Mouse (Mus musculus): ENCODE measurements around the gene Dtnb. TPM values are rescaled to one million over a fixed set of nuclear protein-coding genes. Genes with fewer than 3 reads are reported as not detected.
A peak's percentile ranks its signal among the peaks of the same experiment; 100 is the strongest.

Gene Dtnb
- polyA plus RNA-seq, 1 experiment from 2014 or later, result 43.7 TPM

DNA sequence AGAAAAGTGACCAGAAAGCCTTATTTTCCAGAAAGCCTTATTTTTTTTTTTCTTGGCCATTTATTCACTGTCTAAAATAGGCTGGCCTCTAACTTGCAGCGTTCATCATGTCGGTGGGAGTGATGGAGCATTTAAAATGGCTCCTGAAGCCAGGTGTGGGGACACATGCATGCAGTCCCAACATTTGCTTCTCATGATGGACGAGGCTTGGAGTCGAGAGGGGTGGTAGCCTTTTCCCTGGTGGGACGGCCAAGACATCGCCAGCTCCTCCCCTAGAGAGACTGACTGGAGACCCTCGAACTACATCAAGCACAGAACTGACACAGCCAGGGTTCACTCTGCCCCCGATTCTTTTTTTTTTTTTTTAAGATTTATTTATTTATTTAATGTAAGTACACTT lies 220.1 kb downstream of the Dtnb start:
- 23% methylated on average over 8 of the region's 8 CpGs for WGBS
- H3K36me3 ChIP-seq, result no peaks in the 10 kb centered on the region
- H3K4me3 ChIP-seq, result peak overlapping the region; percentile 47
- DNase-seq (ENCODE audit: low spot score), result peak; percentile 53
- H3K4me1 ChIP-seq, result peaks cover 38% of the 10 kb centered on the region
- no peaks in the 10 kb centered on the region for H3K9me3 ChIP-seq (replicated peaks)
- peak overlapping the region; percentile 80 for H3K27ac ChIP-seq
- peaks cover 5% of the 10 kb centered on the region; the same call in 1 of the 2 replicates for H3K27me3 ChIP-seq (ENCODE audit: low read depth, poor library complexity, severe bottlenecking)

DNA sequence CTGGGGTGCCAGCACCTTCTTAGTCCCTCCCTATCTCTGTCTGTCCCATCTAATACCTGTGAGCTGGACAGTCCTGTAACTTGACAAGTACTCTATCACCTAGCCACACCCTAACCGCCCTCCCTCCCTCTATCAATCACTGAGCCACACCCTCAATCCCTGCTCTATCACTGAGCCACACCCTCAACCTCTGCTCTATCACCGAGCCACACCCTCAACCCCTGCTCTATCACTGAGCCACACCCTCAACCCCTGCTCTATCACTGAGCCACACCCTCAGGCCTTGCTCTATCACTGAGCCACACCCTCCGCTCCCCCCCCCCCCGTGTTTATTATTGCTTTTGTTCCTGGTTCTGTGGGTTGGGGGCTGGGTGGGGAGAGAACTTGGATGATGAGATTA lies 223.4 kb downstream of the Dtnb start:
- no peak for DNase-seq (ENCODE audit: low spot score)
- 29% methylated on average over 4 of the region's 4 CpGs for WGBS

DNA sequence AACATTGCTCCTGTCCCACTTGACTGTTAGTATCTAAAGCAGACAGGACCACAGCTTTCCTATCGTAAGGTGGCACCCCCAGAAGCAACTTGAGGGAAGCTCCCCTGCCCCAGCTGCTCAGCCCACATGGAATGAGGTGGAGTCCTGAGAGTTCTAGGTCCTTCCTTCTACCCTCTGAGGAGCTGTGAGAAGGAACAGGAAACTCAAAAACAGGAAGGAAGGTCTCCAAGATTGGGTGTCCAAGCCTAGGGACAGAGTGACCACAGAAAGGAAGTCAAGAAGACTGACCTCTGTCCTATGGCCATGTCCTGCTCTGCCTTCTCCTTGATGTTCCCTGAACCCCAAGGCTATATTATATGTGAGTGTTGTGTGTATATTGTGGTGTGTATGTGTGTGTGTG lies 227.4 kb downstream of the Dtnb start:
- Histone ChIP-seq H3K4me1 (no peaks in the 10 kb centered on the region), H3K9me3 (replicated peaks) (no peaks in the 10 kb centered on the region), H3K27me3 (ENCODE audit: low read depth, poor library complexity, severe bottlenecking) (peaks cover 21% of the 10 kb centered on the region), H3K4me3 (no peak overlapping the region), H3K27ac (no peak overlapping the region), H3K36me3 (no peaks in the 10 kb centered on the region)
- 79% methylated on average over 1 of the region's 1 CpGs for WGBS
- no peak for DNase-seq (ENCODE audit: low spot score)

More for the DNA sequence above, 223.4 kb downstream of the Dtnb start:
- Histone ChIP-seq H3K4me3 (no peak overlapping the region), H3K4me1 (peaks cover 11% of the 10 kb centered on the region), H3K9me3 (replicated peaks) (no peaks in the 10 kb centered on the region), H3K27me3 (ENCODE audit: low read depth, poor library complexity, severe bottlenecking) (peaks cover 5% of the 10 kb centered on the region; the same call in 1 of the 2 replicates), H3K27ac (no peak overlapping the region), H3K36me3 (no peaks in the 10 kb centered on the region)

DNA sequence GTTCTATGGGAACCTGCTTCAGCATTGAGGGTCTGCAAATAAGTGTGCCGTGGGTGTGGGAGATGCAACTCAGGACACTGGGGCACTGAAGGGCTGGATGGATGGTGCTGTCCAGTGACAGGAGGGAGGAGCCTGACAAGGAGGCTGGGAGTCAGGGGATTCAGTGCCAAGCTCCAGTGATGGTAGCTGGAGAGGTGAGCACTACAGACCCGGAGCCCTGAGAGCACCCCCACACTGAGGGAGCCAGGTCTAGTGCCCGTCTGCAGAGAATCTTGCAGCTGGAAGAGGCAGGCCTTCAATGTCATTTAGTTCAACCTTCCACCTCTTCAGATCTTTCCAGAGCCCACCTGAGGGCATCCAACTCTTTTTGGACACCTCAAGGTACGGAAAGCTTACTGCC lies 233.7 kb downstream of the Dtnb start, which contains the start of gene Dnmt3a:
TSS of gene Dnmt3a (plus strand) at position 156 of the 400 bp plus-strand sequence.
- peaks cover 41% of the 10 kb centered on the region for H3K4me1 ChIP-seq
- peak within 1 kb of the TSS; percentile 93 for H3K27ac ChIP-seq
- 16% methylated on average over 4 of the region's 4 CpGs for WGBS
- no peaks in the 10 kb centered on the region for H3K36me3 ChIP-seq
- H3K9me3 ChIP-seq (replicated peaks), result no peaks in the 10 kb centered on the region
- no peak for DNase-seq (ENCODE audit: low spot score)
- peaks cover 63% of the 10 kb centered on the region for H3K27me3 ChIP-seq (ENCODE audit: low read depth, poor library complexity, severe bottlenecking)
- peak within 1 kb of the TSS; percentile 83 for H3K4me3 ChIP-seq

DNA sequence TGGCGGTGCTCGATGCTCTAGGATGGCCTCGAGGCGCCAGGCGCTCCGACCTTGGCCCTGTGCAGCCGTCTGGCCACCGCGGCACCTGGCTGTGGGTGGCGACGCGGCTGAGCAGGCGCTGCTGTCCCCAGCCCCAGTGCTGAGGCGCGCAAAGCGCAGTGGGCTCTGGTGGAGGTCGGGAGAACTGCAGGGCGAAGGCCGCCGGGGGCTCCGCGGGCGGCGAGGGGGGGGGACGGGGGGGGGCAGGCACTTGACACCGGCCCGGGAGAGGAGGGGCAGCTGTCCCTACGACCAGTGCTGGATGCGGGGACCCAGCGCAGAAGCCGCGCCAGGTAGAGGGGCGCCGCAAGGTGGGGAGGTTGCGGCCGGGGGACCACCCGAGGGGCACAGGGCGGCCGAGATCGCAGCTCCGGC lies 234.1 kb downstream of the Dtnb start:
- no peaks in the 10 kb centered on the region for H3K36me3 ChIP-seq
- no peaks in the 10 kb centered on the region for H3K9me3 ChIP-seq (replicated peaks)
- H3K27me3 ChIP-seq (ENCODE audit: low read depth, poor library complexity, severe bottlenecking), result peaks cover 67% of the 10 kb centered on the region
- H3K4me3 ChIP-seq, result peak overlapping the region; percentile 83
- peak overlapping the region; percentile 93 for H3K27ac ChIP-seq
- under 1% methylated on average over 41 of the region's 41 CpGs for WGBS
- peaks cover 46% of the 10 kb centered on the region for H3K4me1 ChIP-seq
- DNase-seq (ENCODE audit: low spot score), result peak; percentile 89

DNA sequence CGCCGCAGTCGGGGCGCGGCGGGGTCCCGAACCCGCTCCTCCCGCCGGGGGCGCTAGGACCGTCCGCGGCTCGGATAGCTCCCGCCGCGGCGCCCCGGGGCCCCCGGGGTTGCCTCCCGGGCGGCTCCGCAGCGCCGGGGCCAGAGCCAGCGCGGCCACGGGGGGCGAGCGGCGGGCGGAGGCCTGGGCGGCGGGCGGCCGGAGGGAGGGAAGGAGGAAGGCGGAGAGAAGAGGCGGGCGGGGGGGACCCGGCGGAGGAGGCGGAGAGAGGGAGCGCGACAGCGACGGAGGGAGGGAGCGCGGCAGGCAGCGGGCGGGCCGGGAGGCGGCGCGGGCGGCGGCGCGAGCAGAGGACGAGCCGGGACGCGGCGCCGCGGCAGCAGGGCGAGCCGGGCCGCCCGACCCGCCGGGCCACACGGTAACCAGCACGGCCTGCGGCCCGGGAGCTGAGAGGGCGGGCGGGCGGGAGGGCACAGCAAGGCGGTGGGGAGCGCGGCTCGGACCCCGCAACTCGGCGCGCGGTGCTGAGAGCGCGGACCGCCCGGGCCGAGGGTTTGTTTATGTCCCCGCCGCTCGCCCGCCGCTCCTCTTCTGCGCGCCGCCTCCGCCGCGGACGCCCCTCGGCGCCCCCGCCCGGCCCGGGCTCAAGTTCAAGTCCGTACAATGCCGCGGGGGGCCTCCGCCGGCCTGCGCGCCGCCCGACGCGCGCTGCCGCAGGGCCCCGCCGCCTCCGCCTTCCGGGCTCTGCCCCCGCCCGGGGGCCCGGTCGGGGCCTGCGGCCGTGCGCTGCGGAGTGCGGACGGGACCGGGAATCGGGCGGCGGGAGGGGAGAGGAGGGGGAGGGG lies 234.7 kb downstream of the Dtnb start:
- H3K4me3 ChIP-seq, result peak overlapping the region; percentile 83
- H3K4me1 ChIP-seq, result peaks cover 52% of the 10 kb centered on the region
- no peaks in the 10 kb centered on the region for H3K36me3 ChIP-seq
- peak overlapping the region; percentile 93 for H3K27ac ChIP-seq
- WGBS, result under 1% methylated on average over 121 of the region's 141 CpGs
- peaks cover 67% of the 10 kb centered on the region for H3K27me3 ChIP-seq (ENCODE audit: low read depth, poor library complexity, severe bottlenecking)
- DNase-seq (ENCODE audit: low spot score), result peak; percentile 72
- no peaks in the 10 kb centered on the region for H3K9me3 ChIP-seq (replicated peaks)

DNA sequence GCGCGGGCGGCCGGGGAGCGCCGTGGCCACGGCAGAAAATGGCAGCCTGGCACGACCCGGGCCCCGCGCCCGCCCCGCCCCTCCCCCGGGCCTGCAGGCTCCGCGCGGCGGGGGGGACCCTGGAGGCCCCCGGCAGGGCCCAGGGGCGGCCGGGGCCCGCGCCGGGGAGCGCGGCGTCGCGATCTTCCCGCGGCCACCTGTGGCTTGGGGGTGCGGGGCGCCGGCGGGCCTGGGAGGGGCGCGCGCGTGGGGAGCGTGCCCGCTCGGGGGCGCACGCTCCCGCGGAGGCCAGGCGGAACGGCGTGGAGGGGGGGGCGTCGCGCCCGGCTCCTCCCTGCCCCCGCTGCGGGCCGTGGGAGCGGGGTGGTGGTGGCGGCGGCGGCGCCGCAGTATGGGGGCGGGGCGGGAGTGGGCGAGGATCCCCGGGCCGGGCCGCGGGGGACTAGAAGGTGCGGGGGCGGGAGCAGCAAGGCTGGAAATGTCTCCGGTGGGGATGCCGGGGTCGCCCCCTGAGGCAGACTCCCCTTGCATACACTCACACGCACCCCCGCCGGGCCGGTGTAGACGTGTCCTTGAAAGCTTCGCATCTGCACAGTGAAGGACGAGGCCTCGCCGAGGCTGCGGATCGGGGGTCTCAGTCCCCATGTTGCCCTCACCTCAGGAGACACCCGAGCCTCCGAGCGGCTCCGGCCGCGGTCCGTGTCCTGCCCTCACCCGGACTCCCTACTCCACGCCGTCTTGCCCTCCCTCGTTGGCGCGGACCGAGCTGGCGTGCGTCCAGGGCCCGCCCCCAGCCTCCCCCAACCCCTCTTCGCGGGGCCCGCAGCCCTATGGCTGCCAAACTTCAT lies 235.6 kb downstream of the Dtnb start:
- peaks cover 62% of the 10 kb centered on the region for H3K27me3 ChIP-seq (ENCODE audit: low read depth, poor library complexity, severe bottlenecking)
- WGBS, result under 1% methylated on average over 77 of the region's 105 CpGs
- H3K9me3 ChIP-seq (replicated peaks), result no peaks in the 10 kb centered on the region
- no peaks in the 10 kb centered on the region for H3K36me3 ChIP-seq
- peak overlapping the region; percentile 83 for H3K4me3 ChIP-seq
- H3K4me1 ChIP-seq, result peaks cover 61% of the 10 kb centered on the region
- H3K27ac ChIP-seq, result peak overlapping the region; percentile 93
- DNase-seq (ENCODE audit: low spot score), result peak; percentile 71

DNA sequence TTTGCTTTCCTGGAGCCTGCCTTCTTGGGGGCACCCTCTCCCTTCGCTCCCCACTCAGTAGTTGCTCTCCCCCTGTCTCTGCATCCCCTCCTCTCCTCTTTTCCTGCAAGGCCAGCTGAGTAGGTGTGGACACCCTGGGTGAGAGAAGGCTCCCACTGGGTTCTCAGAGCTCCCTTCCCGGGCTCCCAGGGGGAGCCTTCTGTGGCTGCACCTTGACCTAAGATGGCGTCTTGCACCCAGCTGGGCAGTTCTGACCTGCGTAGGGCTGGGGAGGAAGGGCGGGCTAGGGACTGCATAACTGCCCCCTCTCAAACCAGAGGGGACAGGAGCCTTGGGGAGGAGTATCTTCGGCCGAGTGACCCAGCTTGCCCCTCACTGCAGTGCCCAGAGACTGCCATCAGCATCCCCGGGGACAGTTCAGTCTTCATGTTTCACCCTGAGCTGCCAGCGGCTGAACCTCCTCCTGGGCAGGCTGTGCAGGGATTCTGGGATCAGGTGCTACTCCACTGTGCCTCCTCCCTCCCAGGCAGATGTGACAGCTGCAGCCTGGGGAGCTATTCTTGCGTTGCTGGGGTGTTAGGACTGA lies 236.3 kb downstream of the Dtnb start:
- H3K4me3 ChIP-seq, result peak overlapping the region; percentile 83
- 2% methylated on average over 10 of the region's 10 CpGs for WGBS
- H3K4me1 ChIP-seq, result peaks cover 61% of the 10 kb centered on the region
- peak; percentile 54 for DNase-seq (ENCODE audit: low spot score)
- H3K27me3 ChIP-seq (ENCODE audit: low read depth, poor library complexity, severe bottlenecking), result peaks cover 57% of the 10 kb centered on the region
- H3K36me3 ChIP-seq, result no peaks in the 10 kb centered on the region; the same call in 1 of the 2 replicates
- no peaks in the 10 kb centered on the region for H3K9me3 ChIP-seq (replicated peaks)
- H3K27ac ChIP-seq, result peak overlapping the region; percentile 93

DNA sequence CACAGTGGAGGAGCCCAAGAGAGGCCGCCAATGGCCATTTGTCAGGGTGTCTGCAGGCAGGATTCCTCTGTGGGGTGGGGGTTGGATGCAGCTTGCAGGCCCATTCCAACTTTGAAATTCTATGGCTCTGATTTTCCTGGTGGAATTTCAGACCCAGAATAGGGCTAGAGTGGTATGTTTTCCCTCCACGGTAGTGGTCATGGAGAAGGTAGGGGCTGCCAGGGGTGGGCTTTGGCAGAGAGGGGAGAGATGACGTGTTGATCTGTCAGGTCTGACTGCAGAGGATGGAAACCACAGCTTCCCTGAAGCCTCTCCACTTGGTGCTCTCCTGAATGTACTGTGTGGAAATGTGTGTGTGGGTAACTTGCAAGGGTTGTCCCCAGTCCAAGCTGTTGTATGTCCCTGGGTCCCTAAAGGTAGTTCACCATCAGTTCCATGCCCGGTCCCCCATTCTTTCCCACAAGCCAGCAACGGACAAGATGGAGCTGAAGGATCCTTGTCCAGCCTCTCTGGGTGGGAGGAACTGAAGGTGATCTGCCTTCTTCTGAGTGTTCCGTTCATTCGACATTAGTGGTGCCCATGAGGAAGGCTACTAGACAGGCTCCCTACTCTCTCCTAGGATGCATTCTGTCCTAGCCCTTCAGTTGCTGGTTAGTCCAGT lies 237.5 kb downstream of the Dtnb start:
- Histone ChIP-seq H3K4me1 (peaks cover 61% of the 10 kb centered on the region), H3K27me3 (ENCODE audit: low read depth, poor library complexity, severe bottlenecking) (peaks cover 45% of the 10 kb centered on the region), H3K27ac (no peak overlapping the region), H3K4me3 (no peak overlapping the region), H3K9me3 (replicated peaks) (no peaks in the 10 kb centered on the region), H3K36me3 (no peaks in the 10 kb centered on the region; the same call in 1 of the 2 replicates)
- DNase-seq (ENCODE audit: low spot score), result no peak
- 68% methylated on average over 7 of the region's 7 CpGs for WGBS

DNA sequence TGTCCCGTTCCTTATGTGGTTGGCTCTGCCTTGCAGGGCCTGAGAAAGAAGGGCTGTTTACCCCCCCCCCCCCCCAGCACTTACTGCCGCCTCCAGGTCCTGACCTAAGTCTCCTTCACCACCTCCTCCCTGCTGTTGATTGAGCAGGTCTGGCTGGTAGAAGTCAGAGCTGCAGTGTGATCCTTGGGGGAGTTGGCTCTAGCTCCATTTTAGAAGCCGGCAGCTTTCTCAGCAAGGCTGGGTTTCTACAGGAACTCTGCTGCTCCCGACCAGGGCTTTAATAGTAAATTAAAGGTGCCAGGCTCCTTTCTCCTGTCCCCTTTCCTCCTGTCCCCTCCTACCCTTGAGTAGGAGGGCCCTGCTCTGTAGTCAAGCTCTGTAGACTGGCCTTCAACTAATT lies 238.3 kb downstream of the Dtnb start:
- H3K27ac ChIP-seq, result no peak overlapping the region
- peaks cover 66% of the 10 kb centered on the region for H3K4me1 ChIP-seq
- H3K36me3 ChIP-seq, result no peaks in the 10 kb centered on the region; the same call in 1 of the 2 replicates
- H3K9me3 ChIP-seq (replicated peaks), result no peaks in the 10 kb centered on the region
- 42% methylated on average over 4 of the region's 4 CpGs for WGBS
- no peak overlapping the region for H3K4me3 ChIP-seq
- DNase-seq (ENCODE audit: low spot score), result no peak
- peaks cover 37% of the 10 kb centered on the region for H3K27me3 ChIP-seq (ENCODE audit: low read depth, poor library complexity, severe bottlenecking)

DNA sequence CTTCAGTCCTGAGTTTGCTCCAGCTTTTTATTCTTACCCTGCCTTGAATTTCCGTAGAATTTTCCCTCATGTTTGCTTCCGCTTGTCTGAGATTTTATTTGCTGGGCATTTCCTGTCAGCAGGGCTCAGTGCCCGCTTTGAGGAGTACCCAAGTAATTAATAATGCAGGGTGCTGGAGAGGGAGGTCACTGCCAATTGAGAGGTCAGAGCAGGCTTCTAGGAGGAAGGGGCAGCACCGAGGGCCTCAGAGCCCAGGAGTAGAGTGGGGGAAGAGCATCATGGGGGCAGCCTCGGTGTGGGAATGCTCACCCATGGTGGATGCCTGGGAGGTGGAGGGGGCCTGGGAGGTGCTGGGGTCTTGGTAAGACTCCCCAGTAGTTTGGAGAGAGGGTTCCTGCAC lies 239.4 kb downstream of the Dtnb start:
- DNase-seq (ENCODE audit: low spot score), result no peak
- Histone ChIP-seq H3K4me1 (peaks cover 58% of the 10 kb centered on the region), H3K36me3 (no peaks in the 10 kb centered on the region; the same call in 1 of the 2 replicates), H3K27me3 (ENCODE audit: low read depth, poor library complexity, severe bottlenecking) (peaks cover 28% of the 10 kb centered on the region), H3K4me3 (no peak overlapping the region), H3K27ac (peak overlapping the region; percentile 43; the same call in 1 of the 2 replicates), H3K9me3 (replicated peaks) (no peaks in the 10 kb centered on the region)
- 46% methylated on average over 5 of the region's 5 CpGs for WGBS

DNA sequence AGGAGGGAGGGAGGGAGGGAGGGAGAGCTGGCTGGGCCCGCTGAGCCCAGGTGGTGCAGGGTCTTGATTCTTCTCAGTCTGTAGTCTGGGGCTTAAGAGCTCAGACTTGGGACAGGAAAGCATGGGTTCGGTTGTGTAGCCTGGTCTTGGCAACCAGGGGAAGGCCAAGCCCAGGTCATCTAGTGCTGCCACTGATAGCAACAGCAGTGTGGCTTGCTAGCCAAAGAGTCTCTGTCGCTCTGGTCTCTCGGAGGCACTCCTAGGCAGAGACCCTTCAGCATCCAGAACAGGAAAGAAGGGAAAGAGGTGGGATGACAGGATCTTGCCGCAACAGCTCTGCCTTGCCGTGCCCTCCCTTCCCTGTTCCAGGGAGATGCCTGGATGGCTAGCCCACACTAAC lies 240.1 kb downstream of the Dtnb start:
- Histone ChIP-seq H3K4me3 (no peak overlapping the region), H3K4me1 (peaks cover 58% of the 10 kb centered on the region), H3K27me3 (ENCODE audit: low read depth, poor library complexity, severe bottlenecking) (peaks cover 28% of the 10 kb centered on the region), H3K36me3 (no peaks in the 10 kb centered on the region; the same call in 1 of the 2 replicates), H3K27ac (no peak overlapping the region), H3K9me3 (replicated peaks) (no peaks in the 10 kb centered on the region)
- 56% methylated on average over 6 of the region's 6 CpGs for WGBS
- no peak for DNase-seq (ENCODE audit: low spot score)

Data from limb, embryonic 10.5 days (tissue).